Mouse (Mus musculus) G1E-ER4 (cell line): ENCODE results near the gene Vps26a. TPM values are rescaled to one million over a fixed set of nuclear protein-coding genes. Genes with fewer than 3 reads are reported as not detected.

ENCODE experiments used
- GATA1 ChIP-seq: IDR thresholded peaks from one replicate; pipeline ENCODE4 v1.8.0; 2012; ENCODE audit warnings: low read length, inconsistent platforms
- polyA plus RNA-seq: library from polyadenylated mRNA; stranded (reverse); fragments of >175 nt; gene quantifications from 2 replicates; pipeline ENCODE4 v1.2.3, GENCODE M21; 2012

Vps26a gene
- 5.6 and 6.8 TPM in 2 replicates for polyA plus RNA-seq

GRCm38 (mm10) chr10:62486618-62487415, at the start of gene Vps26a:
Vps26a (minus strand) TSS chr10:62486805.
- no peak for TF ChIP-seq GATA1

DNA sequence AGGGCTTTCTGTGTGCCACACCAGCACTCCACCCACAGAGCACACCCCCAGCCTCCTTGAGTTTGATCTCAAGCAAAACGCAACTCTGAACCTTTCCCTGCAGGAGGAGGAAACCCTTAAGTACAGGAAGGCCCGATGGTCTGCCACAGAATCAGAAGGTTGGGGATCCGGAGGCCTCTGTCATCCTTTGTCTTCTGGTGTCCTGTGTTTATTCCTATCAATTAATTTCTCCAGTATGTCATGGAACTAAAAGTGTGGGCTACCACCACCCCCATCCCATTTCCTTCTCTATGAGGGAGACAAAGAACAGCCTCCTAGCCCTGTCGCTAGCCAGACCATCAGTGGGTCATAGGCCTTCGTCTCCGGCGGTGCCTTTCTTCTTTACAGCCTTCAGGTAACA, 47.9 kb upstream of the Vps26a start:
- no peak for TF ChIP-seq GATA1

GRCm38 (mm10) chr10:62532832-62533231, 46.2 kb upstream of the Vps26a start:
- TF ChIP-seq GATA1: no peak

- no peak for TF ChIP-seq GATA1
These were observed 43.6 kb upstream of the Vps26a start for GRCm38 (mm10) chr10:62530183-62530582.

DNA sequence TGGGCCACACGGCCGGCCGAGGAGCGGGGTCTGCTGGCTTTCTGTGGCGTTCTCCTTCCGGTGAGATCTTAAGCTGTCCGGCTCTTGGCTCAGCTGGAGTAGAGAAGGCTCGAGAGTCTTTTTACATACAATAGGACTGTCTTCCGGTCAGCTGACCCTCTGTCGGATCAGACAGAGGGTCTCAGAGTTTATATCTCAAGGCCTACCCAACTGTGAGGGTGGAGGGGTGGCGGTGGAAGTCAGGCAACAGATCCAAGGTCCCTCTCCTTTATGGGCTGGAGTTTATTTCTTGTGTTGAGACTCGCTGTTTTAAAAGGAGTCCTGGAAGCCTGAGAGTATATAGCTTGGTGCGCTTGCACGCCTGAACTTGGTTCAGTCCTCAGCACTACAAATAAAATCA, 40.7 kb upstream of the Vps26a start, which contains the start of gene Srgn:
Gene Srgn (minus strand): TSS at position 101 of the 400 bp plus-strand sequence.
- no peak for TF ChIP-seq GATA1

- TF ChIP-seq GATA1: no peak
These were observed 35.8 kb upstream of the Vps26a start for GRCm38 (mm10) chr10:62522346-62522950.

DNA sequence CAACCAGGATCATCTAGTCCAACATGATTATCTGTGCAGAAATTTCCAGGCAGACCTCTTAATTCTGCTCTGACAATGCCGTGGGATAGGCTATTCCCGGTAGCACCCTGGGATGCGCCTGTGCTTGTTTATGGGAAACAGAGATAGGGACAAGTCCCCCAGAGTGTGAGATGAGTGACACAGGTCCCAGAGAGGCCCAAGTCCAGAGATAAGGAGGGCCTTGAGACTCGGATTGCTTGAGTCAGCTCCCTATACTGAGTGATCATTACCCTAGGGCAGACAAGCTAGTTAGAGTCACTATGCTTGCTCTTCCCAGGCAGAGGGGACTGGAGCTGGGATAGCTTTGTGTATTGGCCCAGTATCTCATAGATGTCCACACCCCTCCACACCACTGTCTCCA, 35.2 kb upstream of the Vps26a start:
- TF ChIP-seq GATA1: no peak

DNA sequence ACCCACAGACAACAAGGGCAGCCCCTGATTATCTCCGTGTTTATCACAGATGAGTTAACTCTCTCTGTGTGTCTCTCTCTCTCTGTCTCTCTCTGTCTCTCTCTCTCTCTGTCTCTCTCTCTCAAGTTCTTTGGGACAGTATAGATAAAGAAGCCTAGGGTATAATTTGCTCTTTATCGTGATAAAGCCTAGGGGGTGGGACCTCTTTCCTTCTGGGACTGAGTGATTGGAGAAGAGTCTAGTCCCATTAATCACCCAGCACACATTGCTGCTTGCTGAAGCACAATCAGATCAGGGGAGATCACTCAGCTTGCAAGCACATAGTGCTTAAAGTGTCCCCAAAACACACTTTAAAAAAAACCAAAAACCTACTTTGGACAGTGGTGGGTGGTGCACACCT, 34.3 kb upstream of the Vps26a start:
- TF ChIP-seq GATA1: no peak

- TF ChIP-seq GATA1: no peak
These were observed 30.9 kb upstream of the Vps26a start for GRCm38 (mm10) chr10:62517511-62517910.

GRCm38 (mm10) chr10:62512855-62513254, 26.2 kb upstream of the Vps26a start:
- no peak for TF ChIP-seq GATA1

GRCm38 (mm10) chr10:62511528-62511927, 24.9 kb upstream of the Vps26a start:
- no peak for TF ChIP-seq GATA1

GRCm38 (mm10) chr10:62509032-62509656, 22.5 kb upstream of the Vps26a start:
- no peak for TF ChIP-seq GATA1

GRCm38 (mm10) chr10:62508459-62508858, 21.9 kb upstream of the Vps26a start:
- no peak for TF ChIP-seq GATA1

DNA sequence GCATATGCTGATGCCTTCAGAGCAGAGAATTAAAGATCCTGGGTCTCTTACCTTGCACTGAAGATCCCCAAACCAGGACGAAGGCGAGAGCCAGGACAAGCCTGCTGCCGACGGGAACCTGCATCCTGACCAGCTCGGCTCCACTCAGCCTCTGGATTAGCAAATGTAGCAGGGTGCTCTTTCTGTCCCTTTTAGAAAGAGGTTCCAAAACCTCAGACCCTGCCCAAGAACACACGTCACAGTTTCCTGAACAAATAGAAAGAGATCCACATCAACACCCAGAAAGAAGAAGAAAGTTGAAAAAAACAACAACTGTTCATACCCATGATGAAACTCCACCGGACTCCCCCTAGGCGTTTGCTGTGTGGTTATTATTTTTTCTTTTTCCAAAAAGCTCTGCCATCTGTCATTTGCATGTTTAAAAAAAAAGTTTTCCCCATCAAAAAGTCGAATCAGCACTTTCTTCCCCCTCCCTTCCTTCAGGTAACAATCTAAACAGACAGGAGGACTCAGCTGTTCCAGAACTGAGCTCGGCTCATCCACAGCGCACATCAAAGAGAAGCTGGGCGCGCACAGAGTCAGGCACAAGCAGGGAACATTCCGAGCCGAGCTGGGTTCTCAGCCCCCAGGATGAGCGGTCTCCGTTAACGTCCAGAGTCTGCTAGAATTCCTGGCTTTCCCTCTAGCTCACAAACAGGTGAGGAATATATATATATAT, 21.1 kb upstream of the Vps26a start:
- TF ChIP-seq GATA1: no peak

DNA sequence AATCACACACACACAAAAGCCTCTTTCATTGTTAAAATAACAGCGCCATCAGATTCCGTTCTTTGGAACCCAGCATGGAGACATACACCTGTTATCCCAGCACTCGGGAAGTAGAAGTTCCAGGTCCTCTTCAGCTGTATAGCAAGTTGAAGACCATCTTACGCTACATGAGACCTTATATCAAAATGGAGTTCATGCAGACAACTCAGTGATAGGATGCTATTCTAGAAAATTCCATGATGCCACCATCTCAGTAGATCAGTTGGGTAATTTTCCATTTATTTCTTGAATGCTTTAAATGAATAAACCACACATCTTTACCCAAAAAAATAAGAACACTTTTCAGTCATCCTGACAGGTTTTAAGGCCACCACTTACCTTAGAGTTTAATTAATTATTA, 20.5 kb upstream of the Vps26a start:
- TF ChIP-seq GATA1: no peak
